In genomic region chr2:178426229-178426628, GRCm38 (mm10) we compare ENCODE assay signal across 10 mouse cellular contexts. TPM values are rescaled to one million over a fixed set of nuclear protein-coding genes. Genes with fewer than 3 reads are reported as not detected.
A peak's percentile ranks its signal among the peaks of the same experiment; 100 is the strongest.
DNase-seq lines count a peak whose midpoint lies in the region; ATAC-seq and TF ChIP-seq lines count a peak whose summit lies in the region.
"Had no signal": no experiment of that assay in that cellular context is flagged by ENCODE, and none has a peak within 500 bp of the region (broad histone marks: within the 10 kb centered on the region; RNA-seq: fewer than 3 reads in every experiment).

No protein-coding gene starts in this region.

- no peak overlapping the region for H3K4me2 ChIP-seq in heart, postnatal 0 days (ENCODE audit: low read depth, low read length)
- H3K4me2 ChIP-seq: heart, embryonic 15.5 days had no signal

- no peaks in the 10 kb centered on the region for H3K27me3 ChIP-seq in heart, postnatal 0 days (ENCODE audit: control insufficient read depth, insufficient read depth, low read length)
- no peaks in the 10 kb centered on the region for H3K27me3 ChIP-seq in splenic B cell, adult 2 months (ENCODE audit: control insufficient read depth, insufficient read depth, low read length, poor library complexity, severe bottlenecking)
- H3K27me3 ChIP-seq: heart, embryonic 15.5 days had no signal

- peaks cover 11% of the 10 kb centered on the region; the same call in 1 of the 2 replicates for H3K4me1 ChIP-seq in heart, postnatal 0 days (ENCODE audit: control insufficient read depth, insufficient read depth)

- no peak overlapping the region for H3K9ac ChIP-seq in heart, postnatal 0 days (replicated peaks; ENCODE audit: low read depth, low read length)
- H3K9ac ChIP-seq: heart, embryonic 15.5 days had no signal

- WGBS in heart, postnatal 0 days: 26% methylated on average over 4 of the region's 4 CpGs

- peaks cover 16% of the 10 kb centered on the region for H3K36me3 ChIP-seq in heart, postnatal 0 days (replicated peaks; ENCODE audit: control insufficient read depth, insufficient read depth, low read length)
- no peaks in the 10 kb centered on the region for H3K36me3 ChIP-seq in splenic B cell, adult 2 months (ENCODE audit: control insufficient read depth, insufficient read depth, low read length, poor library complexity, severe bottlenecking)
- H3K36me3 ChIP-seq: heart, embryonic 15.5 days had no signal

- peak; percentile 63 for DNase-seq in heart, postnatal 0 days (ENCODE audit: low spot score)
- DNase-seq in heart, adult 8-10 months (ENCODE audit: low spot score): no peak
- peak; percentile 0 to 16 for DNase-seq in spleen, postnatal 10 days (ENCODE audit: low spot score in 2 of 2)
- no peak for DNase-seq in spleen, adult 18-20 months
- DNase-seq in layer of hippocampus, adult 8-10 months (ENCODE audit: low spot score in 2 of 2): peak; percentile 3 to 14
- DNase-seq in splenic B cell, adult 2 months (ENCODE audit: low read depth, low spot score): peak; percentile 24
- no peak for DNase-seq in thymus, adult 18-20 months
- no peak for DNase-seq in urinary bladder, postnatal 14 days (ENCODE audit: low spot score)

- no peaks in the 10 kb centered on the region for H3K9me3 ChIP-seq in heart, postnatal 0 days (replicated peaks; ENCODE audit: control insufficient read depth, low read length)
- H3K9me3 ChIP-seq: heart, embryonic 15.5 days; megakaryocyte, embryonic 14.5 days had no signal

- TF ChIP-seq EP300 in heart, postnatal 0 days (IDR thresholded peaks at IDR 0.05; ENCODE audit: low read depth): no peak

- no peak overlapping the region for H3K4me3 ChIP-seq in heart, postnatal 0 days (ENCODE audit: low read depth, low read length)
- H3K4me3 ChIP-seq: heart, embryonic 15.5 days had no signal

- TF ChIP-seq CTCF in heart, postnatal 0 days (IDR thresholded peaks at IDR 0.05; ENCODE audit: low read depth): peak; percentile 63

- no peak overlapping the region for H3K27ac ChIP-seq in heart, postnatal 0 days (ENCODE audit: low read depth)
- H3K27ac ChIP-seq: heart, embryonic 15.5 days had no signal

- ATAC-seq in heart, postnatal 0 days (ENCODE audit: insufficient read depth, low read depth): no peak

RNA-seq across cellular contexts. Expression of gene Cdh26, which starts 4.1 kb away (rescaled TPM):
- total RNA-seq in heart, postnatal 0 days (2014; rRNA removed; ENCODE audit: low replicate concordance): 0.31 TPM in 1 of 2 replicates, not detected in the other
- polyA plus RNA-seq in heart, postnatal 0 days (2015; fragmentation: Nextera tagmentation; extraction: Ambion mirVana): 0.31 and 0.34 TPM in 2 replicates
- total RNA-seq in heart, adult 8-10 months (2022): not detected
- under 1 TPM; 0.14 to 0.47 (median 0.24) TPM for total RNA-seq in layer of hippocampus, adult 8-10 months (2022)
- polyA plus RNA-seq: heart, embryonic 15.5 days had no signal

RNA-seq across cellular contexts. Expression of gene Fam217b, which starts 11.9 kb away (rescaled TPM):
- total RNA-seq in heart, postnatal 0 days (2014; rRNA removed; ENCODE audit: low replicate concordance): 4.6 and 5.0 TPM in 2 replicates
- polyA plus RNA-seq in heart, postnatal 0 days (2015; fragmentation: Nextera tagmentation; extraction: Ambion mirVana): 6.0 and 8.0 TPM in 2 replicates
- 10 to 100 TPM; 11.1 to 14.3 (median 12.6) TPM for total RNA-seq in heart, adult 8-10 months (2022)
- 10 to 100 TPM; 45.5 to 54.6 (median 47.5) TPM for total RNA-seq in layer of hippocampus, adult 8-10 months (2022)

RNA-seq across cellular contexts. Expression of gene Ppp1r3d, which starts 12.0 kb away (rescaled TPM):
- total RNA-seq in heart, postnatal 0 days (2014; rRNA removed; ENCODE audit: low replicate concordance): 38.3 and 52.8 TPM in 2 replicates
- polyA plus RNA-seq in heart, postnatal 0 days (2015; fragmentation: Nextera tagmentation; extraction: Ambion mirVana): 20.6 and 21.2 TPM in 2 replicates
- total RNA-seq in heart, adult 8-10 months (2022): 10 to 100 TPM; 12.9 to 16.3 (median 14.8) TPM
- total RNA-seq in layer of hippocampus, adult 8-10 months (2022): 1 to 10 TPM; 4.5 to 6.0 (median 5.2) TPM

RNA-seq across cellular contexts. Expression of gene Sycp2, which starts 18.7 kb away (rescaled TPM):
- not detected in 2 replicates for total RNA-seq in heart, postnatal 0 days (2014; rRNA removed; ENCODE audit: low replicate concordance)
- 0.07 and 0.12 TPM in 2 replicates for polyA plus RNA-seq in heart, postnatal 0 days (2015; fragmentation: Nextera tagmentation; extraction: Ambion mirVana)
- total RNA-seq in heart, adult 8-10 months (2022): 1 to 10 TPM in 3 of 4 experiments, under 1 TPM in 1; 0.63 to 2.3 (median 1.4) TPM
- 1 to 10 TPM in 3 of 4 experiments, under 1 TPM in 1; 0.55 to 1.8 (median 1.3) TPM for total RNA-seq in layer of hippocampus, adult 8-10 months (2022)

Comparison
In these comparisons a context has a peak if more than half of its experiments do, and no peak if none do; other contexts are left out.
1. DNase-seq: peak in heart, postnatal 0 days (single experiment), spleen, postnatal 10 days (2 of 2), layer of hippocampus, adult 8-10 months (2 of 2) and splenic B cell, adult 2 months (single experiment); none in heart, adult 8-10 months (single experiment), spleen, adult 18-20 months (0 of 2), thymus, adult 18-20 months (0 of 2) and urinary bladder, postnatal 14 days (single experiment).